Mouse (Mus musculus): ENCODE measurements around the gene Utf1. TPM values are rescaled to one million over a fixed set of nuclear protein-coding genes. Genes with fewer than 3 reads are reported as not detected.

The Utf1 gene
- total RNA-seq, 2 experiments from 2014 or later: not detected

- no peak for DNase-seq (ENCODE audit: low spot score in 2 of 2)
- intact Hi-C loops (cut with DNase I): no loop called here
These were observed 6.9 kb upstream of the Utf1 start for GRCm38 (mm10) chr7:139936705-139937104.

- no peak for DNase-seq (ENCODE audit: low spot score in 2 of 2)
- intact Hi-C loops (cut with DNase I): no loop called here
These were observed 6.5 kb upstream of the Utf1 start for GRCm38 (mm10) chr7:139937138-139937537.

- no peak for DNase-seq (ENCODE audit: low spot score in 2 of 2)
- intact Hi-C loops (cut with DNase I): no loop called here
These were observed 5.8 kb upstream of the Utf1 start for GRCm38 (mm10) chr7:139937810-139938209.

- intact Hi-C loops (cut with DNase I): no loop called here
- no peak for DNase-seq (ENCODE audit: low spot score in 2 of 2)
These were observed 2.9 kb upstream of the Utf1 start for GRCm38 (mm10) chr7:139940476-139941209.

- intact Hi-C loops (cut with DNase I): no loop called here
- DNase-seq (ENCODE audit: low spot score in 2 of 2): no peak
These were observed 977 bp downstream of the Utf1 start for GRCm38 (mm10) chr7:139944291-139945240.

GRCm38 (mm10) chr7:139945516-139945915, 1.9 kb downstream of the Utf1 start:
- intact Hi-C loops (cut with DNase I): no loop called here
- no peak for DNase-seq (ENCODE audit: low spot score in 2 of 2)

- intact Hi-C loops (cut with DNase I): no loop called here
- no peak for DNase-seq (ENCODE audit: low spot score in 2 of 2)
These were observed 2.4 kb downstream of the Utf1 start for GRCm38 (mm10) chr7:139946032-139946431.

GRCm38 (mm10) chr7:139949893-139950282, 6.3 kb downstream of the Utf1 start:
- intact Hi-C loops (cut with DNase I): no loop called here
- DNase-seq (ENCODE audit: low spot score in 2 of 2): no peak

GRCm38 (mm10) chr7:139950283-139950971, 6.8 kb downstream of the Utf1 start:
- DNase-seq (ENCODE audit: low spot score in 2 of 2): no peak
- intact Hi-C loops (cut with DNase I): no loop called here

GRCm38 (mm10) chr7:139951079-139951478, 7.5 kb downstream of the Utf1 start:
- intact Hi-C loops (cut with DNase I): no loop called here

GRCm38 (mm10) chr7:139951991-139952633, 8.5 kb downstream of the Utf1 start:
- intact Hi-C loops (cut with DNase I): no loop called here
- DNase-seq (ENCODE audit: low spot score in 2 of 2): no peak

More at GRCm38 (mm10) chr7:139951079-139951478, 7.5 kb downstream of the Utf1 start:
- DNase-seq (ENCODE audit: low spot score in 2 of 2): no peak

- intact Hi-C loops (cut with DNase I): no loop called here
- no peak for DNase-seq (ENCODE audit: low spot score in 2 of 2)
These were observed 11.9 kb downstream of the Utf1 start for GRCm38 (mm10) chr7:139955505-139955904.

- no peak for DNase-seq (ENCODE audit: low spot score in 2 of 2)
- intact Hi-C loops (cut with DNase I): no loop called here
These were observed 13.1 kb downstream of the Utf1 start for GRCm38 (mm10) chr7:139956658-139957057.

GRCm38 (mm10) chr7:139957437-139957836, 13.8 kb downstream of the Utf1 start:
- no peak for DNase-seq (ENCODE audit: low spot score in 2 of 2)
- intact Hi-C loops (cut with DNase I): no loop called here

GRCm38 (mm10) chr7:139957958-139958357, 14.4 kb downstream of the Utf1 start:
- intact Hi-C loops (cut with DNase I): no loop called here
- no peak for DNase-seq (ENCODE audit: low spot score in 2 of 2)

GRCm38 (mm10) chr7:139961141-139961540, 17.6 kb downstream of the Utf1 start:
- intact Hi-C loops (cut with DNase I): no loop called here
- DNase-seq (ENCODE audit: low spot score in 2 of 2): no peak

- DNase-seq (ENCODE audit: low spot score in 2 of 2): no peak
- intact Hi-C loops (cut with DNase I): no loop called here
These were observed 20.2 kb downstream of the Utf1 start for GRCm38 (mm10) chr7:139963814-139964213.

GRCm38 (mm10) chr7:139967175-139967574, 23.6 kb downstream of the Utf1 start:
- no peak for DNase-seq (ENCODE audit: low spot score in 2 of 2)
- intact Hi-C loops (cut with DNase I): no loop called here

- no peak for DNase-seq (ENCODE audit: low spot score in 2 of 2)
- intact Hi-C loops (cut with DNase I): loop anchor here (2.0 kb wide), 2 partner anchors 26 to 94 kb away; no protein-coding TSS in a partner anchor
These were observed 24.8 kb downstream of the Utf1 start for GRCm38 (mm10) chr7:139968428-139968827.
